Mouse (Mus musculus): ENCODE measurements at regions not wholly inside any gene's neighbourhood (a gene's known extent, or its start where the extent isn't known, plus 50 kb on each side); places are given as distances from the start of the nearest gene placed in this dataset.

- TF ChIP-seq CTCF (conservative IDR thresholded peaks at IDR 0.05; ENCODE audit: insufficient read depth, insufficient read length, low read depth, low read length) (no peak), POLR2A (IDR thresholded peaks at IDR 0.05; ENCODE audit: low read depth, low read length) (no peak)
- no peak for DNase-seq
- Histone ChIP-seq H3K4me3 (ENCODE audit: insufficient read depth, low read depth, low read length) (no peak overlapping the region), H3K4me1 (ENCODE audit: control insufficient read depth, insufficient read depth, low read length) (no peaks in the 10 kb centered on the region), H3K27ac (ENCODE audit: insufficient read depth, low read depth, low read length) (no peak overlapping the region), H3K36me3 (ENCODE audit: control insufficient read depth, insufficient read depth, low read length) (no peaks in the 10 kb centered on the region), H3K27me3 (replicated peaks; ENCODE audit: control insufficient read depth, insufficient read depth, low read length) (no peaks in the 10 kb centered on the region)
- 72% methylated on average over 2 of the region's 2 CpGs for WGBS
Measured at GRCm38 (mm10) chr12:73837921-73838320, 63.3 kb upstream of the Hif1a start.

GRCm38 (mm10) chr12:73838330-73838729 is 62.8 kb upstream of the Hif1a start:
- 73% methylated on average over 10 of the region's 10 CpGs for WGBS
- TF ChIP-seq POLR2A (IDR thresholded peaks at IDR 0.05; ENCODE audit: low read depth, low read length) (no peak), CTCF (conservative IDR thresholded peaks at IDR 0.05; ENCODE audit: insufficient read depth, insufficient read length, low read depth, low read length) (no peak)
- H3K27me3 ChIP-seq (replicated peaks; ENCODE audit: control insufficient read depth, insufficient read depth, low read length), result no peaks in the 10 kb centered on the region
- no peak overlapping the region for H3K4me3 ChIP-seq (ENCODE audit: insufficient read depth, low read depth, low read length)
- no peaks in the 10 kb centered on the region for H3K4me1 ChIP-seq (ENCODE audit: control insufficient read depth, insufficient read depth, low read length)
- H3K36me3 ChIP-seq (ENCODE audit: control insufficient read depth, insufficient read depth, low read length), result no peaks in the 10 kb centered on the region
- H3K27ac ChIP-seq (ENCODE audit: insufficient read depth, low read depth, low read length), result no peak overlapping the region
- DNase-seq, result peak; percentile 48

- Histone ChIP-seq H3K27me3 (replicated peaks; ENCODE audit: control insufficient read depth, insufficient read depth, low read length) (no peaks in the 10 kb centered on the region), H3K4me1 (ENCODE audit: control insufficient read depth, insufficient read depth, low read length) (no peaks in the 10 kb centered on the region), H3K27ac (ENCODE audit: insufficient read depth, low read depth, low read length) (no peak overlapping the region), H3K36me3 (ENCODE audit: control insufficient read depth, insufficient read depth, low read length) (no peaks in the 10 kb centered on the region), H3K4me3 (ENCODE audit: insufficient read depth, low read depth, low read length) (no peak overlapping the region)
- 71% methylated on average over 9 of the region's 9 CpGs for whole genome bisulfite sequencing
- TF ChIP-seq CTCF (conservative IDR thresholded peaks at IDR 0.05; ENCODE audit: insufficient read depth, insufficient read length, low read depth, low read length) (no peak), POLR2A (IDR thresholded peaks at IDR 0.05; ENCODE audit: low read depth, low read length) (no peak)
- no peak for DNase-seq
Measured at GRCm38 (mm10) chr12:73842000-73842675, 59.0 kb upstream of the Hif1a start.

GRCm38 (mm10) chr12:73844782-73845181 is 56.4 kb upstream of the Hif1a start:
- TF ChIP-seq POLR2A (IDR thresholded peaks at IDR 0.05; ENCODE audit: low read depth, low read length) (no peak), CTCF (conservative IDR thresholded peaks at IDR 0.05; ENCODE audit: insufficient read depth, insufficient read length, low read depth, low read length) (no peak)
- Histone ChIP-seq H3K36me3 (ENCODE audit: control insufficient read depth, insufficient read depth, low read length) (no peaks in the 10 kb centered on the region), H3K27ac (ENCODE audit: insufficient read depth, low read depth, low read length) (no peak overlapping the region), H3K4me3 (ENCODE audit: insufficient read depth, low read depth, low read length) (no peak overlapping the region), H3K4me1 (ENCODE audit: control insufficient read depth, insufficient read depth, low read length) (no peaks in the 10 kb centered on the region), H3K27me3 (replicated peaks; ENCODE audit: control insufficient read depth, insufficient read depth, low read length) (no peaks in the 10 kb centered on the region)
- 90% methylated on average over 3 of the region's 3 CpGs for WGBS
- DNase-seq, result no peak

- WGBS, result 67% methylated on average over 10 of the region's 10 CpGs
- H3K27me3 ChIP-seq (replicated peaks; ENCODE audit: control insufficient read depth, insufficient read depth, low read length), result no peaks in the 10 kb centered on the region
- TF ChIP-seq POLR2A (IDR thresholded peaks at IDR 0.05; ENCODE audit: low read depth, low read length), result no peak
- no peak for TF ChIP-seq CTCF (conservative IDR thresholded peaks at IDR 0.05; ENCODE audit: insufficient read depth, insufficient read length, low read depth, low read length)
- no peak overlapping the region for H3K27ac ChIP-seq (ENCODE audit: insufficient read depth, low read depth, low read length)
- no peaks in the 10 kb centered on the region for H3K4me1 ChIP-seq (ENCODE audit: control insufficient read depth, insufficient read depth, low read length)
- no peaks in the 10 kb centered on the region for H3K36me3 ChIP-seq (ENCODE audit: control insufficient read depth, insufficient read depth, low read length)
- no peak overlapping the region for H3K4me3 ChIP-seq (ENCODE audit: insufficient read depth, low read depth, low read length)
- DNase-seq, result peak; percentile 24
Measured at GRCm38 (mm10) chr12:73846672-73847071, 54.5 kb upstream of the Hif1a start.

GRCm38 (mm10) chr12:73847336-73847735 is 53.8 kb upstream of the Hif1a start:
- DNase-seq, result peak; percentile 24
- 83% methylated on average over 10 of the region's 10 CpGs for WGBS
- TF ChIP-seq CTCF (conservative IDR thresholded peaks at IDR 0.05; ENCODE audit: insufficient read depth, insufficient read length, low read depth, low read length) (no peak), POLR2A (IDR thresholded peaks at IDR 0.05; ENCODE audit: low read depth, low read length) (no peak)

GRCm38 (mm10) chr12:73850831-73851230 is 50.3 kb upstream of the Hif1a start:
- 86% methylated on average over 2 of the region's 2 CpGs for WGBS
- Histone ChIP-seq H3K4me1 (ENCODE audit: control insufficient read depth, insufficient read depth, low read length) (no peaks in the 10 kb centered on the region), H3K27ac (ENCODE audit: insufficient read depth, low read depth, low read length) (no peak overlapping the region), H3K4me3 (ENCODE audit: insufficient read depth, low read depth, low read length) (no peak overlapping the region), H3K36me3 (ENCODE audit: control insufficient read depth, insufficient read depth, low read length) (no peaks in the 10 kb centered on the region), H3K27me3 (replicated peaks; ENCODE audit: control insufficient read depth, insufficient read depth, low read length) (no peaks in the 10 kb centered on the region)
- TF ChIP-seq CTCF (conservative IDR thresholded peaks at IDR 0.05; ENCODE audit: insufficient read depth, insufficient read length, low read depth, low read length) (no peak), POLR2A (IDR thresholded peaks at IDR 0.05; ENCODE audit: low read depth, low read length) (no peak)
- no peak for DNase-seq

More at GRCm38 (mm10) chr12:73847336-73847735, 53.8 kb upstream of the Hif1a start:
- H3K4me3 ChIP-seq (ENCODE audit: insufficient read depth, low read depth, low read length), result no peak overlapping the region
- no peaks in the 10 kb centered on the region for H3K4me1 ChIP-seq (ENCODE audit: control insufficient read depth, insufficient read depth, low read length)
- no peaks in the 10 kb centered on the region for H3K27me3 ChIP-seq (replicated peaks; ENCODE audit: control insufficient read depth, insufficient read depth, low read length)
- no peaks in the 10 kb centered on the region for H3K36me3 ChIP-seq (ENCODE audit: control insufficient read depth, insufficient read depth, low read length)
- no peak overlapping the region for H3K27ac ChIP-seq (ENCODE audit: insufficient read depth, low read depth, low read length)

Measured in kidney, adult 2 months (tissue).